Mouse (Mus musculus) MEL (cell line): ENCODE results near the gene Gm38392.

Experiments
- CHD1 ChIP-seq: IDR thresholded peaks from 2 replicates; pipeline ENCODE4 v1.6.1; 2012; ENCODE audit warnings: low read depth, mild to moderate bottlenecking, inconsistent platforms, low read length, improper control_type of control experiment
- CHD2 ChIP-seq: IDR thresholded peaks from 2 replicates; pipeline ENCODE4 v1.6.1; 2011; ENCODE audit warnings: low read length, improper control_type of control experiment
- CTCF ChIP-seq, 3 experiments: IDR thresholded peaks in 2 of 3; conservative IDR thresholded peaks in 1 of 3; 2 replicates each; pipeline ENCODE4 v1.5.1; 2011 to 2012; ENCODE audit warnings: low read length in 3 of 3, low read depth in 2 of 3, mild to moderate bottlenecking in 2 of 3, improper control_type of control experiment in 1 of 3, inconsistent platforms in 1 of 3, mixed read lengths in 1 of 3, moderate library complexity in 1 of 3; ENCODE audit not compliant: control insufficient read depth in 1 of 3, insufficient read depth in 1 of 3, poor library complexity in 1 of 3, severe bottlenecking in 1 of 3
- E2F4 ChIP-seq: IDR thresholded peaks from 2 replicates; pipeline ENCODE4 v1.6.1; 2011; ENCODE audit warnings: low read depth, low read length, improper control_type of control experiment, borderline replicate concordance
- EP300 ChIP-seq, 2 experiments: IDR thresholded peaks; 2 replicates each; pipeline ENCODE4 v1.6.1; 2011; ENCODE audit warnings: improper control_type of control experiment in 2 of 2, low read length in 2 of 2, low read depth in 1 of 2, mild to moderate bottlenecking in 1 of 2
- GATA1 ChIP-seq: IDR thresholded peaks from 2 replicates; pipeline ENCODE4 v1.6.1; 2011; ENCODE audit warnings: low read depth, low read length, improper control_type of control experiment
- MXI1 ChIP-seq: IDR thresholded peaks from 2 replicates; pipeline ENCODE4 v1.6.1; 2011; ENCODE audit warnings: mild to moderate bottlenecking, low read depth, low read length, improper control_type of control experiment
- POLR2AphosphoS2 ChIP-seq: IDR thresholded peaks from 2 replicates; pipeline ENCODE4 v1.6.1; 2011; ENCODE audit warnings: low read length, improper control_type of control experiment
- POLR2AphosphoS5 ChIP-seq: IDR thresholded peaks from 2 replicates; pipeline ENCODE4 v1.6.1; 2012; ENCODE audit warnings: low read depth, borderline replicate concordance, mild to moderate bottlenecking, inconsistent platforms, low read length, moderate library complexity, mixed read lengths
- TAL1 ChIP-seq: IDR thresholded peaks from 2 replicates; pipeline ENCODE4 v1.6.1; 2012; ENCODE audit warnings: mild to moderate bottlenecking, inconsistent platforms, low read length, moderate library complexity, mixed read lengths
- TBP ChIP-seq: IDR thresholded peaks from 2 replicates; pipeline ENCODE4 v1.8.0; 2011; ENCODE audit warnings: low read depth, low read length, improper control_type of control experiment
- ZNF384 ChIP-seq: IDR thresholded peaks from 2 replicates; pipeline ENCODE4 v1.6.1; 2012; ENCODE audit warnings: low read depth, mild to moderate bottlenecking, inconsistent platforms, low read length, improper control_type of control experiment

- TF ChIP-seq CHD1 (no peak), POLR2AphosphoS5 (no peak), GATA1 (no peak), POLR2AphosphoS2 (no peak), CHD2 (no peak), CTCF (IDR thresholded peaks at IDR 0.05 in 2 of 3, conservative IDR thresholded peaks at IDR 0.05 in 1 of 3; ENCODE audit: control insufficient read depth in 1 of 3, insufficient read depth in 1 of 3, low read depth in 2 of 3, low read length in 3 of 3, poor library complexity in 1 of 3, severe bottlenecking in 1 of 3) (no peak), EP300 (IDR thresholded peaks at IDR 0.05; ENCODE audit: low read depth in 1 of 2, low read length in 2 of 2) (no peak), E2F4 (no peak), ZNF384 (no peak), TBP (no peak), TAL1 (no peak), MXI1 (no peak)
Observed at GRCm38 (mm10) chr3:88216116-88216515, 70.9 kb downstream of the Gm38392 start.
